Mouse (Mus musculus) left cerebral cortex, postnatal 36 days (tissue): ENCODE results near the gene Aak1. TPM values are rescaled to one million over a fixed set of nuclear protein-coding genes. Genes with fewer than 3 reads are reported as not detected.

Experiments
- DNase-seq, 2 experiments: peaks; one replicate each; pipeline ENCODE4 v3.0.0; 2021 to 2022; ENCODE audit warnings: low spot score in 2 of 2, mixed read lengths in 1 of 2
- intact Hi-C: fragments of 180-260 bp; cut with DNase I; formaldehyde crosslinking; loops from one replicate; pipeline ENCODE4 v1.15.1; 2025
- total RNA-seq, 2 experiments: library from RNA; stranded (reverse); gene quantifications; 2 replicates each; pipeline ENCODE4 v1.2.3; 2021

Aak1 gene
- total RNA-seq, 2 experiments from 2014 or later, result 399 to 437 TPM

DNA sequence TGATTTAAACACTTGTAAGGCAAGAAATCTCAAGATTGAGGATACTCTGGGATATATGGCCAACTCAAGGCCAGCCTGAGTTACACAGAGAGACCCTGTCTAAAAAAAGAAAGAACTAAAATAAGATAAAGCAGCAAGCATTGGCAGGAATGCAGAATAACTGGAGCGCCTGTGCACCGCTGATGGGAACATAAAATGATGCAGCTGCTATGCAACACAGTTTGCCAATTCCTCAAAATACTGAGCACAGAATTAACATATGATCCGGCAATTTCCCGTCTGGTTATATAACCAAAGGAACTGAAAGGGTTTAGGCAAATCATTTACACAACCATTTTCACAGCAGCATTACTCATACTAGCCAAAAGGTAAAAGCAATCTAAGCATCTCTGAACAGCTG, 30.0 kb downstream of the Aak1 start:
- intact Hi-C loops, result no loop called here
- DNase-seq, result peak; percentile 40 to 62

DNA sequence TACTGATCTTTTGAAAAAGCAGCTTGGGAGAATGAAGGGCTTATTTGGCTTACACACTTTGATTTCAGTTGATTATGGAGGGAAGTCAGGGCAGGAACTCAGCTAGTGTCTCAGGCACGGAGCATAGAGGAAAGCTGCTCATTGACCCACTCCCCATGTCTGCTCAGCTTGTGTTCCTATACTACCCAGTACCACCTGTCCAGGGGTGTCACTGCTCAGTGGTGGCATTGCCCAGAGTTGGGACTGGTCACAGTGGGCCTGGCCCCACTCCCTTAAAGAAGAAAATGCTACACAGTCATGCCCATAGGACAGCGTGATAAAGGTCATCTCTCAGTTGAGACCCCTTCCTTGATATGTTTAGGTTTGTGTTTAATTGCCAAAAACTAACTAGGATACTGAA, 34.9 kb downstream of the Aak1 start:
- intact Hi-C loops, result no loop called here
- no peak for DNase-seq

DNA sequence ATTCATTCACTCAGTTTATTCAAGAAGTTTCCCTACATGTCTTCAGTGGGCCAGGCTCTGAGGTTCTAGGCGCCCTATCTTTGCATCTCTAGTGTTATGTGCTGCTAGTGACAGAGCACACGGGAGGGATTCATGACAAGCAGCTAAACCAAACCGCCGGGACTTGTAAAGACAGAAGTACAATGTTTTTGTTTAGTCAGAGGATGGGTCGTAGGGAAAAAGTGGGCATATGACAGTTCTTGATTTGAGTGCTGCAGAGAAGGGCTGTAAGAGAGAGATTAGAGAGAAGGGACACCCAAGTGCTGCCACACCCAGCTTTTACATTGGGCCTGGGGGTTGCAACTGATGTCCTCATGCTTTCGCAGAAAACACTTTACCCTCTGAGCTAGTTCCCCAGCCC, 35.4 kb downstream of the Aak1 start:
- DNase-seq, result no peak
- intact Hi-C loops, result no loop called here

DNA sequence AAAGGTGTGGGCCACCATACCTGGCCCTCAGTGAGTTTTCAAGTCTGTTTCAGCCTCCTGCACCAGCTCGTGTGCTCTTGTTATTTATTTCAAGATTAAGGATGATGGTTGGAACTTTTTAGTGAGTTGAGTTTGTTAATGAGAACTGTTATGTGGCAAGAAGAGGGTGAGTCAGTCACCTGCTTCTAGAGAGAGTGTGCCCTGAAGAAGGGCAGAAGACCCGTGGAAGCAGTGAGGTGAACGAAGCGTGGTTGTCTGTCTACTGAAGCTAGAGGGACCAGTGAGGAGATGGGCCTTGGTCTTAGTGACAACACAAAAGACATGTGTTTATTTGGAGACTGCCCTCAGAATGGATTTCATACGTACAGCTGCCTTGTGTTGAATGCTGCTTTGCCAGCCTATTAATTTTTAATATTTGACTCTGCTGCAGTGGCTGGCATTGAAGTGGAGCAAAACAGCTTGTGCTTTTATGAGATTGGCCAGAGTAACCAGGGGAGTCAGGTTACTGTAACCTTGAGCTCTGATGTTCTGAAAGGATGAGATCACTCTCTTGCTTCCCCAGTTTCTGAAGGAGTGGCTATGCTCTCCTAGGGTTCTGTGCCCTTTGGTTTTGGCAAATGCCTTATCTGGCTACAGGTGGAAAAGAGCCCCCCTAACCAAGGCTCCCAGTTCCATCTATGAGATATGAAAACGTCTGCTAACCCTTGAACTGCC, 36.7 kb downstream of the Aak1 start:
- intact Hi-C loops, result no loop called here
- DNase-seq, result no peak

GRCm38 (mm10) chr6:86886803-86887202, 37.5 kb downstream of the Aak1 start:
- DNase-seq, result no peak
- intact Hi-C loops, result no loop called here

GRCm38 (mm10) chr6:86897520-86897919, 48.2 kb downstream of the Aak1 start:
- intact Hi-C loops, result no loop called here
- DNase-seq, result no peak

GRCm38 (mm10) chr6:86899053-86899452, 49.7 kb downstream of the Aak1 start:
- DNase-seq, result no peak
- intact Hi-C loops, result no loop called here

DNA sequence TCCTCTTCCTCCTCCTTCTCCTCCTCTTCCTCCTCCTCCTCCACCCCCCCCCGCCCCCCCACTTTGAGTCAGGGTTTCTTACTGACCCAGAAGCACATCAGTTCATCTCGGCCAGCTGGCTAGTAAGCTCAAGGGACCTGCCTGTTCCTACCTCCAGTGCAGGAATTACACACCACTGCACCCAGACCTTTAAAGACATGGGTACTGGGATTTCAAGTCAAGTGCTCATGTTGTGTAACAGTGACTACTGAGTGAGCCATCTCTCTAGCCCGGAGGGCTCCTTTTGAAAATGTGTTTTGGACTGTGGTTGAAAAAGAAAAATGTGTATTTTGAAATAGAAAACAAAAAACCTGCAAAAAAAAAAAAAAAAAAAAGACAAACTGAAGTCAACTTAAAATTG, 50.6 kb downstream of the Aak1 start:
- DNase-seq, result no peak
- intact Hi-C loops, result no loop called here

- DNase-seq, result no peak
- intact Hi-C loops, result no loop called here
These were observed 51.2 kb downstream of the Aak1 start for GRCm38 (mm10) chr6:86900546-86900945.

DNA sequence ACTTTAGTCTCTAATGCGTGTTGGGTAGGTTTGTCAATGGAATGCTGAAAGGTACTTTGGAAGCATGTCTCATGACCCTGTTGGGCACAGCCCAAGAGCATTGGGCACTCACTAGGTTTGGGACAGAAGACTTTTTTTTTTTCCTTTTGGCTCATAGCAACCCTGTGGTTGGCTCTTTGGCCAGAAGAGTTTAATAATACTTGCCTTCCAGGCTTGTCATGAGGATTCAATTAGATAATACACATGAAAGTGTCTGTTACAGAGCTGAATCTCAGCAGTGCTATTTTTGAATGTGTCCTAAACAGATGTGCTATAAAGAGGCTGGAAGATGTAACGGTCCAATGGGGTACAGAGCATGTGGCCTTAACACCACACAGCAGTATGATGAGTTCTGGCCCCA, 56.2 kb downstream of the Aak1 start:
- DNase-seq, result no peak
- intact Hi-C loops, result no loop called here

DNA sequence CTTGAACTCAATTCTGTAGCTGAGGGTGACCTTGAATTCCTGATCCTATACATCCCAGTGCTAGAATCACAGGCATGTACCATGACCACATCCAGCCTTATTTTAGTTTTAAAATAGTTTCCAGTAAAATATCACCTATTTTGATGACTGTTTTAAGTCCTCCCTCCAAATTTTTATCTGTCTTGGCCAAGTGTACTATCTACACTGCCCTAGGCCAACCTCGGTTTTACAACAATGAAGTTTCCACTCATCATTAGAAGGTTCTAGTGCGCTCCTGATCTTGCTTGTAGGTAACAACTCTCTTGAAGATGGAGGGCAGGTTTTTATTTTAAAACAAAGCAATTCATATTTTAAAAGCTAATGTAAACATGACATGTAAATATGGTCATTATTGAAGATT, 57.9 kb downstream of the Aak1 start:
- DNase-seq, result no peak
- intact Hi-C loops, result no loop called here

DNA sequence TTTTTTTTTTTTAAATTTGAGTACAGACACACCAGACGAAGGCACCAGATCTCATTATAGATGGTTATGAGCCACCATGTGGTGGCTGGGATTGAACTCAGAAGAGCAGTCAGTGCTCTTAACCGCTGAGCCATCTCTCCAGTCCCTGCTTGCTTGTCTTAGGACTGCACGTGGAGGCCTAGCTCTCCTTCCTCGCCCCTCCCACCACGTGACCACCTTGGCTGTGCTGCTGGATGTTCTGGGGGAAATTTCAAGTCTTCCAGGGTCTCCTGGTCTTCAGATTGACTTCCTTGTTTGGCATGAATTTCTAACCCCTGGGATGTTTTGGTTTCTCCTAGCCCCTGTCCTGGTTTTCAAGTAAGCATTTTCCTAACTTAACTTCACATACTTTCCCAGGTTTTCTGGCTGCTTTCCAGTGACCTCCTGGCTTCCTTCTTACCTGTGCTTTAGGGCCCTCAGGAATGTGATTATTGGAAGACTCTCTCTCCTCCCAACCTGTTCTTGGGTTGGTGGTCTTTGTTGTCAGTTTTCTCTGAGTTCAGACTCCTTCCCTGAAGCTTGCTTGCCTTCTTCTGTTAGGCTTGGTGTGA, 59.3 kb downstream of the Aak1 start:
- DNase-seq, result no peak
- intact Hi-C loops, result no loop called here

GRCm38 (mm10) chr6:86909881-86910280, 60.6 kb downstream of the Aak1 start:
- DNase-seq, result no peak
- intact Hi-C loops, result no loop called here

DNA sequence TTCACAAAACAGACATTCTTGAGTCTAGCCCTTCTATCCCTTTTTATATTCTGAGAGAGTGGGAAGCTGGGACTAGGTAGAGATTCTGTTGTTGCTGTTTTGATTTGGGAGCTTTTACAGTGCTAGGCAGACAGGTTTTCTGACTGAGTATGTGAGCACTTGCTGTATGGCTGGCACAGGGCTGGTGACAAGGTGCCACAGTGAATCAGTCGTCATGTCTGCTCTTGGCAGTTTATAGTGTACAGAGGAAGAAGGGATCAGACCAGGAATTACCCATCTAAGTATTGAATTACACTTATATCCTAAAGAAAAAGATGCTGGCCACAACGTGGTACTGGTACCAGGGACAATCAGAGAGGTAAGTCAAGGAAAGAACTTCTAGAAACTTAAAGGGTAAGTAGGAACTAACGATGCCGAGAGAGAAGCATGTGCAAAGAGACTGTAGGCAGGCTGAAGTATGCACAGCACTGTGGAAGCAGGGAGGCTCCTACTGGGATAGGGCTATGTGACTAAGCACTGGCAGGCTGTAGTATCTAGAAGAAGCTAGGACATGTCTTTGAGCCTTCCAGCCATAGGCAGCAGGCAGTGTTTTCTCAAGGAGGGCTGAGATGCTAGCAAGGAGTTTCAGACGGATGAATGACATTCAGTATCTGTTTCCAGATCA, 67.0 kb downstream of the Aak1 start:
- intact Hi-C loops, result loop anchor here (5.0 kb wide), 1 partner anchor 169 kb away; no protein-coding TSS in a partner anchor
- DNase-seq, result no peak

DNA sequence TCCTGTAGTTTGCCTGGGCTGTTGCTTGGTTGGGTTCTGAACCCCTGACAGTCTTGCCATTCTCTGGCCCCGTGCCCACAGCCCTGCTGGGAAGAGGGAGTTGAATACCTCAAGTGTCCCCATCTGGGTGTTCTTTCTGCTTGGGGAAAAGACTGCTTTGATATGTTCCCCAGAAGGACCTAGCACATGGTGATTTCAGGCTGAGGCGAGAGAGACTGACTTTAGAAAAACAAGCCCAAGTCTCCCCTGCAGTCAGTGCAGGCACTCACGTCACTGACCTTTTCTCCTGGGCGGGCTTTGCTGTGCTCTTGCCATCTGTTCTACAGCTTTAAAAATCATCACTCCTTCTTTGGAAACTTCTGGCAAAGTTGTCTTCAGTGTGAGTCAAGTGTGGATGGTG, 67.9 kb downstream of the Aak1 start:
- intact Hi-C loops, result loop anchor here (5.0 kb wide), 1 partner anchor 170 kb away; no protein-coding TSS in a partner anchor
- peak; percentile 45 to 50 for DNase-seq

DNA sequence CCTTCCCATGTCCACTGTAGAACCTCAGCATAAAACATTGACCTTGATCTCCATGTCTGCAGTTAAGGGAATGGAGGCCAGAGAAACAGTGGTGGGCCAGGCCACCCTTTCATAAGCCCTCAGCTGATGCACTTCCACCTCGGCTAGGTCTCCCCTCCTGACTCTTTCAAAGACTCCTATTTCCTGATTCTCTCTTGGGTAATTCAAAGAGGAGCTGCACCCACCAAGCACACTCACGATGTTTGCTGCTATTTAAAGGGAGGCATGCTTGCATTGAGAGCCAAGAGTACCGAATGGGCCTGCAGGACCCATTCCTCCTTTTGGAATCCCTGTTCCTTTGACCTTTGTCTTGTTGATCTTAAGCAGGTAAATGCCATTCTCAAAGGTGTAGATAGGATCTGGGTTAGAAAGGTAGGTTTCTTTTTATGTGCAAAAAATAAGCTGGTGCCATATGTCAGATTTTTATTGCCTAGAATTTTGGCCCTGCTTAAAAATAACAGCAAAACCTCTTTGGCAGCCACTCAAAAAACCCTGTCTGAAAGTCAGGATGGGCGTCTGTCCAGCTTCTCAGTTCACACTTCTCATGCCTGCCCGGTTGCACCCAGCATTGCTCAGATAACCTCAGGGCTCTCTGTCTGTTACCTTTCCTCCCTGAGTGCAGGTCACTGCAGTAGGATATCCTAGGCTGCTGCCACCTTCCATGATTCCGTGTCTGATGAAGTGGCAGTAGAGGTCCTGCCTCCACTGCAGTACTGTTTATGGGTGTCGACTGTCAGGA, 68.9 kb downstream of the Aak1 start:
- intact Hi-C loops, result loop anchor here (2.0 to 5.0 kb wide), 2 partner anchors 69 to 171 kb away; partner anchors contain the start of gene Aak1
- DNase-seq, result no peak

- DNase-seq, result peak in 1 of 2 experiments; percentile 59
- intact Hi-C loops, result loop anchor here (2.0 kb wide), 1 partner anchor 105 kb away; no protein-coding TSS in a partner anchor
These were observed 72.6 kb downstream of the Aak1 start for GRCm38 (mm10) chr6:86921880-86922279.

GRCm38 (mm10) chr6:86924746-86925145, 75.4 kb downstream of the Aak1 start:
- intact Hi-C loops, result no loop called here
- DNase-seq, result no peak

GRCm38 (mm10) chr6:86934541-86934940, 85.2 kb downstream of the Aak1 start:
- intact Hi-C loops, result no loop called here
- DNase-seq, result no peak

DNA sequence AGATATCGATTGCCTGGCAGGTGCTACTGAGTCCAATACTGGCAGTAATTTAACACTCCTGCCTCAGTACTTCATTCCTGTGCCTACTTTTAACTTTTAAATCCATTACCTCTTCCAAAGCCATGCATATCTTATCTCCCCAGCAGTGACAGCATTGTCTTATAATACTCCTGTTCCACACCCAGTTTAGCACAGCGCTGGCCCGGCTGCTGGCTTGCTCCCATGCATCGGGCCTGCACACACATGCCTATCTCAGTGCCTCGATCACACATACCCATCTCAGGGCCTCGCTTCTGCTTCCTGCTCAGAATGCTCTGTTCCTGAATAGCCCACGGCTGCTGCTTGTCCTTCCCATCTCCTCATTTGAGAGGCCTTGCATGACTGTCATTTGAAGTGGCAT, 90.5 kb downstream of the Aak1 start:
- intact Hi-C loops, result no loop called here
- no peak for DNase-seq
